Mouse (Mus musculus): ENCODE measurements around the gene Svep1. TPM values are rescaled to one million over a fixed set of nuclear protein-coding genes. Genes with fewer than 3 reads are reported as not detected.
A peak's percentile ranks its signal among the peaks of the same experiment; 100 is the strongest.

Gene Svep1
- polyA plus RNA-seq, 1 experiment from 2014 or later, result 1.6 TPM

DNA sequence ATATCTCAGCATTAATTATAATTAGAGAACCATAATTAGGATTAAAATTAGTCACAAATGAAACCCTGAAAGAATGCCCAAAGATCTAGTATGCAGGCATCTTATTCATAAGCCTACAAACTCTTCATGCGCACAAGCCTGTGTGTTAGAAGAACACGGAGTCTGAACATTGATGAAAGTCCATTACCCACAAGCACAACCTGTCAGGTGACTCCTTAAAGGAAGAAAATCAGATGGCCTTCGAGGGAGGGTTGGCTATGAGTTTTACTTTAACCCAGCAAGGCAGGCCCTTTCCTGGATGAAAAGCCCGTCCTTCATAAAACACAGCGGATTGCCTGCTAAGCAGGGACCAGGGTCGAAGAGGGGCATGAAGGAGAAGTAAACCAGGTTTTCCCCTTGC, 161.8 kb downstream of the Svep1 start:
- Histone ChIP-seq H3K9ac (ENCODE audit: low read length) (no peak overlapping the region), H3K4me2 (ENCODE audit: low read depth, severe bottlenecking) (no peak overlapping the region), H3K9me3 (ENCODE audit: control insufficient read depth, low read length) (no peaks in the 10 kb centered on the region), H3K27me3 (ENCODE audit: control insufficient read depth, insufficient read depth, low read length) (no peaks in the 10 kb centered on the region), H3K4me3 (ENCODE audit: low read depth, low read length) (no peak overlapping the region), H3K36me3 (ENCODE audit: control insufficient read depth, insufficient read depth, low read length) (no peaks in the 10 kb centered on the region), H3K4me1 (ENCODE audit: control insufficient read depth, insufficient read depth, low read length) (no peaks in the 10 kb centered on the region), H3K27ac (replicated peaks; ENCODE audit: low read depth, low read length) (no peak overlapping the region)
- WGBS, result 92% methylated on average over 6 of the region's 6 CpGs
- DNase-seq (ENCODE audit: low spot score) (no peak), ATAC-seq (ENCODE audit: insufficient number of reproducible peaks, low FRiP score, low TSS enrichment, low read depth) (no peak)

DNA sequence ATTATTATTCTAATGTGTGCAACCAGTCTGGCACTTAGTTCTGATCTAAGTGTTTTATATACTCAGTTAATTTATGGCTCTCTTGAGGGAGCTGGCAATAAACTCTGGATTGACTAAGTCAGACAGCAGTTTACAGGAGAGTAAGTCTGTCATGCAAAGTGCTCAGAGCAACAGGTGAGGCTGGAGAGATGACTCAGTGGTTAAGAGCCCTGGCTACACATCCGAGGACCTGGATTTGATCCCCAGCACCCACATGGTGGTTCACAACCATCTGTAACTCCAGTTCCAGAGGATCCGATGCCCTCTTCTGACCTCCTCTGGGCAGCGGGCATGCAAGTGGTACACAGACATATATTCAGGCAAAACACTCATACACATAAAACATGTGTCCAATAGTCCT, 162.3 kb downstream of the Svep1 start:
- Histone ChIP-seq H3K27me3 (ENCODE audit: control insufficient read depth, insufficient read depth, low read length) (no peaks in the 10 kb centered on the region), H3K9ac (ENCODE audit: low read length) (no peak overlapping the region), H3K9me3 (ENCODE audit: control insufficient read depth, low read length) (no peaks in the 10 kb centered on the region), H3K27ac (replicated peaks; ENCODE audit: low read depth, low read length) (no peak overlapping the region), H3K4me3 (ENCODE audit: low read depth, low read length) (no peak overlapping the region), H3K4me1 (ENCODE audit: control insufficient read depth, insufficient read depth, low read length) (no peaks in the 10 kb centered on the region), H3K4me2 (ENCODE audit: low read depth, severe bottlenecking) (no peak overlapping the region), H3K36me3 (ENCODE audit: control insufficient read depth, insufficient read depth, low read length) (no peaks in the 10 kb centered on the region)
- WGBS, result 95% methylated on average over 3 of the region's 3 CpGs
- DNase-seq (ENCODE audit: low spot score) (no peak), ATAC-seq (ENCODE audit: insufficient number of reproducible peaks, low FRiP score, low TSS enrichment, low read depth) (no peak)

GRCm38 (mm10) chr4:58040093-58040492, 166.6 kb downstream of the Svep1 start:
- ATAC-seq (ENCODE audit: insufficient number of reproducible peaks, low FRiP score, low TSS enrichment, low read depth), result no peak
- Histone ChIP-seq H3K36me3 (ENCODE audit: control insufficient read depth, insufficient read depth, low read length) (no peaks in the 10 kb centered on the region), H3K27me3 (ENCODE audit: control insufficient read depth, insufficient read depth, low read length) (no peaks in the 10 kb centered on the region), H3K4me2 (ENCODE audit: low read depth, severe bottlenecking) (no peak overlapping the region), H3K4me3 (ENCODE audit: low read depth, low read length) (no peak overlapping the region), H3K9ac (ENCODE audit: low read length) (no peak overlapping the region), H3K27ac (replicated peaks; ENCODE audit: low read depth, low read length) (no peak overlapping the region), H3K9me3 (ENCODE audit: control insufficient read depth, low read length) (no peaks in the 10 kb centered on the region), H3K4me1 (ENCODE audit: control insufficient read depth, insufficient read depth, low read length) (no peaks in the 10 kb centered on the region)
- DNase-seq (ENCODE audit: low spot score), result no peak
- 88% methylated on average over 2 of the region's 2 CpGs for WGBS

DNA sequence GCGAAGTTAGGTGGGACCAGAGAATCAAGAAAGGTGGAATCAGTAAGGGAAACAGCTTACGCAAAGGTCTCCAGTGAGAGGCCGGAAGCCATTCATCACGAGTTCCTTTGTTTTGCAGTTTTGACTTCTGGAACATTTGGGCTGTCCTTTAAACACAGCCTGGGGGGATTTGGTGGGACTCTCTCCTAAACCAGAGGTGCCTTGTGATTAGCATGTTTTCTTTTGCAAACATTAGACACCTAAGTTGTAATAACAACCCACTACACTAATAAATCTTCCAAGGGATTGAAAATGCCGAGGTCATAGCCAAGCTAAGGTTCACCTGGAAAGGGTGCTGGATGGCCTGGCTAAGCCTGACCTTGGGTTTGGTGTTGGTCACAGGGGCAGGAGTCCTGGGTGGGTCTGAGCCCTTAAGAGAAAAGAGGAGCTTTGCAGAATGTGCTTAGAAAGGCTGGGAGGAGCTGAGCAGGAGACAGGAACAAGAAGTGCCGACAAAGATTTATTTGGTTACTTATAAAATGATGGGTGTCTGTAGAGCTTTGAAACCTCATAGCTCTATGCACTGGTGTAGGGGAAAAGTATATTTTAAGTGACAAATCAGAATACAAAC, 169.5 kb downstream of the Svep1 start:
- H3K4me3 ChIP-seq (ENCODE audit: low read depth, low read length), result no peak overlapping the region
- H3K4me2 ChIP-seq (ENCODE audit: low read depth, severe bottlenecking), result no peak overlapping the region
- WGBS, result 82% methylated on average over 6 of the region's 6 CpGs
- H3K27me3 ChIP-seq (ENCODE audit: control insufficient read depth, insufficient read depth, low read length), result no peaks in the 10 kb centered on the region
- H3K4me1 ChIP-seq (ENCODE audit: control insufficient read depth, insufficient read depth, low read length), result no peaks in the 10 kb centered on the region
- H3K9ac ChIP-seq (ENCODE audit: low read length), result no peak overlapping the region
- no peaks in the 10 kb centered on the region for H3K9me3 ChIP-seq (ENCODE audit: control insufficient read depth, low read length)
- no peak overlapping the region for H3K27ac ChIP-seq (replicated peaks; ENCODE audit: low read depth, low read length)
- no peak for DNase-seq (ENCODE audit: low spot score)
- no peak for ATAC-seq (ENCODE audit: insufficient number of reproducible peaks, low FRiP score, low TSS enrichment, low read depth)
- no peaks in the 10 kb centered on the region for H3K36me3 ChIP-seq (ENCODE audit: control insufficient read depth, insufficient read depth, low read length)

- H3K36me3 ChIP-seq (ENCODE audit: control insufficient read depth, insufficient read depth, low read length), result no peaks in the 10 kb centered on the region
- 48% methylated on average over 13 of the region's 13 CpGs for WGBS
Observed at GRCm38 (mm10) chr4:58034663-58035062, 172.0 kb downstream of the Svep1 start.

DNA sequence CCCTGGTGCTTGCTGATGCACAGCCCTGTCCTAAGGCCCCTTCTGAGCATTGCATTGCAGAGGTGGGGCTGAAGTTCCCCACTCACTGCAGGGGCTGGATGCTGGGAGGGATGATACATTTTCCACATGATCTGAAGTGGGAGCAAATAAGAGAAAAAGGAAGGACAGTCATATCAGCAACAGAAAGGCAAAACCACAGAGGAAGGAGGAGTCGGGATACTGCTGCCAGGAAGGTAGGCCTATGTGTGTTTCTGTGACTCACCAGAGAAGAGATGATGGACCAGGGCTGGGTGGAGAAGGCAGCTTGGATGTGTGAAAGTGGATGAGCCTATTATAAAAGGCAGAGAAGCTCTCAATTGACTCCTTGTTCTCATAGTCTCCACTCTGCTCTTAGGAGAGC, 173.9 kb downstream of the Svep1 start:
- no peaks in the 10 kb centered on the region for H3K27me3 ChIP-seq (ENCODE audit: control insufficient read depth, insufficient read depth, low read length)
- no peak overlapping the region for H3K4me2 ChIP-seq (ENCODE audit: low read depth, severe bottlenecking)
- DNase-seq (ENCODE audit: low spot score) (no peak), ATAC-seq (ENCODE audit: insufficient number of reproducible peaks, low FRiP score, low TSS enrichment, low read depth) (no peak)
- no peak overlapping the region for H3K27ac ChIP-seq (replicated peaks; ENCODE audit: low read depth, low read length)
- H3K4me1 ChIP-seq (ENCODE audit: control insufficient read depth, insufficient read depth, low read length), result no peaks in the 10 kb centered on the region
- H3K9me3 ChIP-seq (ENCODE audit: control insufficient read depth, low read length), result no peaks in the 10 kb centered on the region
- no peak overlapping the region for H3K9ac ChIP-seq (ENCODE audit: low read length)
- WGBS, result 77% methylated on average over 1 of the region's 1 CpGs
- H3K4me3 ChIP-seq (ENCODE audit: low read depth, low read length), result no peak overlapping the region
- no peaks in the 10 kb centered on the region for H3K36me3 ChIP-seq (ENCODE audit: control insufficient read depth, insufficient read depth, low read length)

More at GRCm38 (mm10) chr4:58034663-58035062, 172.0 kb downstream of the Svep1 start:
- Histone ChIP-seq H3K4me3 (ENCODE audit: low read depth, low read length) (no peak overlapping the region), H3K9ac (ENCODE audit: low read length) (no peak overlapping the region), H3K9me3 (ENCODE audit: control insufficient read depth, low read length) (no peaks in the 10 kb centered on the region), H3K4me1 (ENCODE audit: control insufficient read depth, insufficient read depth, low read length) (no peaks in the 10 kb centered on the region), H3K27ac (replicated peaks; ENCODE audit: low read depth, low read length) (no peak overlapping the region), H3K4me2 (ENCODE audit: low read depth, severe bottlenecking) (peak overlapping the region; percentile 21; the same call in 1 of the 2 replicates), H3K27me3 (ENCODE audit: control insufficient read depth, insufficient read depth, low read length) (no peaks in the 10 kb centered on the region)
- ATAC-seq (ENCODE audit: insufficient number of reproducible peaks, low FRiP score, low TSS enrichment, low read depth) (no peak), DNase-seq (ENCODE audit: low spot score) (no peak)

GRCm38 (mm10) chr4:58009024-58009423, 197.6 kb downstream of the Svep1 start, which contains the start of gene Txndc8:
Txndc8 (minus strand) TSS chr4:58009124.
- H3K9ac ChIP-seq (ENCODE audit: low read length), result no peak within 1 kb of the TSS
- no peaks in the 10 kb centered on the region for H3K4me1 ChIP-seq (ENCODE audit: control insufficient read depth, insufficient read depth, low read length)
- ATAC-seq (ENCODE audit: insufficient number of reproducible peaks, low FRiP score, low TSS enrichment, low read depth), result no peak
- H3K4me3 ChIP-seq (ENCODE audit: low read depth, low read length), result no peak within 1 kb of the TSS
- H3K9me3 ChIP-seq (ENCODE audit: control insufficient read depth, low read length), result no peaks in the 10 kb centered on the region
- H3K4me2 ChIP-seq (ENCODE audit: low read depth, severe bottlenecking), result no peak within 1 kb of the TSS
- H3K36me3 ChIP-seq (ENCODE audit: control insufficient read depth, insufficient read depth, low read length), result no peaks in the 10 kb centered on the region
- 94% methylated on average over 5 of the region's 5 CpGs for WGBS
- no peak for DNase-seq (ENCODE audit: low spot score)
- H3K27me3 ChIP-seq (ENCODE audit: control insufficient read depth, insufficient read depth, low read length), result no peaks in the 10 kb centered on the region
- no peak within 1 kb of the TSS for H3K27ac ChIP-seq (replicated peaks; ENCODE audit: low read depth, low read length)

DNA sequence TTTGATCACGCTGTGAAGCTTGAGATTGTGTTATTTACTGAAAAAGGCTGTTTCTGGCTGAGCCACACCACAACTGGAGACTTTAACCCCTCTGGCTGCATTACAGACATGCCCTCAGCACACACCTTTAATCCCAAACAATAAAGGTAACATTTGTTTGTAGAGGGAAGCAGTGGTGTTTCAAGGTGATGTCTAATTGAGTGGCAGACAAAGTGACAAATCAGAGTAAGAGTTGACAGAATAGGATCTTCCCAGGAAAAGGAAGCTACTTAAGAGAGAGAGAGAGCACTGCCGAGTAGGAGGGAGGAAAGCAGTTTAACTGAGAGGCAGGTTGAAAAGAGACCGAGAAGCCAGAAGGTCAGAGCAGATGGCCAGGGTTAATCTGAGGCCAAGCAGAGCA, 203.2 kb downstream of the Svep1 start:
- Histone ChIP-seq H3K4me2 (ENCODE audit: low read depth, severe bottlenecking) (no peak overlapping the region), H3K4me3 (ENCODE audit: low read depth, low read length) (no peak overlapping the region), H3K9me3 (ENCODE audit: control insufficient read depth, low read length) (no peaks in the 10 kb centered on the region), H3K4me1 (ENCODE audit: control insufficient read depth, insufficient read depth, low read length) (no peaks in the 10 kb centered on the region), H3K27ac (replicated peaks; ENCODE audit: low read depth, low read length) (no peak overlapping the region), H3K9ac (ENCODE audit: low read length) (no peak overlapping the region), H3K27me3 (ENCODE audit: control insufficient read depth, insufficient read depth, low read length) (no peaks in the 10 kb centered on the region), H3K36me3 (ENCODE audit: control insufficient read depth, insufficient read depth, low read length) (no peaks in the 10 kb centered on the region)
- DNase-seq (ENCODE audit: low spot score) (no peak), ATAC-seq (ENCODE audit: insufficient number of reproducible peaks, low FRiP score, low TSS enrichment, low read depth) (no peak)
- WGBS, result 57% methylated on average over 3 of the region's 3 CpGs
